In genomic region chr1:194946467-194946866, GRCm38 (mm10) we compare ENCODE assay signal across 13 mouse cellular contexts.
"Had no signal": no experiment of that assay in that cellular context is flagged by ENCODE, and none has a peak within 500 bp of the region (broad histone marks: within the 10 kb centered on the region; RNA-seq: fewer than 3 reads in every experiment).

No protein-coding gene starts in this region.

- DNase-seq: kidney, adult 2 months; kidney, postnatal 25 days; lung, adult 18-20 months; right cerebral cortex, postnatal 4 days; spleen, adult 18-20 months; thymus, adult 18-20 months; thymus, postnatal 14 days had no signal

- H3K4me1 ChIP-seq: midbrain, embryonic 10.5 days; midbrain, embryonic 15.5 days; neural tube, embryonic 12.5 days had no signal

- H3K27ac ChIP-seq: kidney, embryonic 15.5 days; limb, embryonic 12.5 days; midbrain, embryonic 10.5 days; midbrain, embryonic 15.5 days; neural tube, embryonic 12.5 days had no signal

- ATAC-seq: intestine, embryonic 16.5 days; midbrain, embryonic 15.5 days had no signal

- H3K4me2 ChIP-seq: kidney, embryonic 15.5 days; limb, embryonic 12.5 days; midbrain, embryonic 15.5 days; neural tube, embryonic 12.5 days had no signal

- H3K9me3 ChIP-seq: kidney, embryonic 15.5 days; limb, embryonic 12.5 days; midbrain, embryonic 10.5 days; midbrain, embryonic 15.5 days; neural tube, embryonic 12.5 days had no signal

- H3K9ac ChIP-seq: kidney, embryonic 15.5 days; limb, embryonic 12.5 days; midbrain, embryonic 15.5 days; neural tube, embryonic 12.5 days had no signal

- H3K27me3 ChIP-seq: kidney, embryonic 15.5 days; limb, embryonic 12.5 days; midbrain, embryonic 15.5 days; neural tube, embryonic 12.5 days had no signal

- H3K4me3 ChIP-seq: kidney, embryonic 15.5 days; limb, embryonic 12.5 days; midbrain, embryonic 10.5 days; midbrain, embryonic 15.5 days; neural tube, embryonic 12.5 days had no signal

- H3K36me3 ChIP-seq: kidney, embryonic 15.5 days; limb, embryonic 12.5 days; midbrain, embryonic 10.5 days; midbrain, embryonic 15.5 days; neural tube, embryonic 12.5 days had no signal
